Mouse (Mus musculus) small intestine, adult 2 months (tissue): ENCODE results near the gene Klk1.

Experiments used
- CTCF ChIP-seq: fragments of 200-500 bp; IDR thresholded peaks from 2 replicates; pipeline ENCODE4 v1.5.1; 2012; ENCODE audit warnings: low read depth, mild to moderate bottlenecking, control low read depth, inconsistent platforms, low read length, moderate library complexity, mixed read lengths; ENCODE audit not compliant: insufficient replicate concordance, insufficient read length; ENCODE audit errors: extremely low read depth
- POLR2A ChIP-seq: fragments of 200-500 bp; IDR thresholded peaks from 2 replicates; pipeline ENCODE4 v1.6.1; 2012; ENCODE audit warnings: low read depth, mild to moderate bottlenecking, control low read depth, inconsistent platforms, low read length, moderate library complexity

- TF ChIP-seq CTCF (no peak), POLR2A (no peak)
These were observed 28.0 kb downstream of the Klk1 start for GRCm38 (mm10) chr7:44253023-44253616.
